Mouse (Mus musculus) kidney, adult 2 months (tissue): ENCODE data around the gene Thoc5. TPM values are rescaled to one million over a fixed set of nuclear protein-coding genes. Genes with fewer than 3 reads are reported as not detected.

Experiments used
- DNase-seq: peaks from one replicate; pipeline ENCODE4 v3.0.0; 2021
- H3K27ac ChIP-seq: fragments of 200-500 bp; 2 replicates; pipeline ENCODE4 v1.5.1; 2012; ENCODE audit warnings: low read depth, low read length, control low read depth, inconsistent platforms; ENCODE audit not compliant: insufficient read depth
- H3K27me3 ChIP-seq: fragments of 200-500 bp; replicated peaks from 2 replicates; pipeline ENCODE4 v1.6.1; 2012; ENCODE audit warnings: mild to moderate bottlenecking, moderate library complexity, low read length, inconsistent platforms; ENCODE audit not compliant: control insufficient read depth, insufficient read depth
- H3K36me3 ChIP-seq: fragments of 200-500 bp; 2 replicates; pipeline ENCODE4 v1.6.1; 2012; ENCODE audit warnings: mild to moderate bottlenecking, moderate library complexity, low read length, inconsistent platforms; ENCODE audit not compliant: control insufficient read depth, insufficient read depth
- H3K4me1 ChIP-seq: fragments of 200-500 bp; 2 replicates; pipeline ENCODE4 v1.6.1; 2011; ENCODE audit warnings: low read length; ENCODE audit not compliant: control insufficient read depth, insufficient read depth
- H3K4me3 ChIP-seq: fragments of 200-500 bp; 2 replicates; pipeline ENCODE4 v1.5.1; 2011; ENCODE audit warnings: mild to moderate bottlenecking, low read depth, low read length, control low read depth; ENCODE audit not compliant: insufficient read depth
- CTCF ChIP-seq: fragments of 200-500 bp; conservative IDR thresholded peaks from 2 replicates; pipeline ENCODE4 v1.5.1; 2011; ENCODE audit warnings: low read depth, mild to moderate bottlenecking, control low read depth, low read length, moderate library complexity, mixed read lengths; ENCODE audit not compliant: insufficient read depth, insufficient read length
- POLR2A ChIP-seq: fragments of 200-500 bp; IDR thresholded peaks from one replicate; pipeline ENCODE4 v1.6.1; 2011; ENCODE audit warnings: low read depth, low read length, control low read depth
- WGBS: fragments of 180-500 bp; shearing (Covaris S2); methylation state at CpG from one replicate; pipeline ENCODE4 v1.1.7; 2018; 5-methylcytosine and 5-hydroxymethylcytosine counted together
- polyA plus RNA-seq: library from polyadenylated mRNA; depleted of rRNA; stranded (reverse); fragments of >200 nt; gene quantifications from 2 replicates; pipeline ENCODE4 v1.2.3, GENCODE M21; 2012; rRNA removed

Gene Thoc5
- polyA plus RNA-seq, 1 experiment, result 17.7 TPM

- DNase-seq, result peak; percentile 78
- Histone ChIP-seq H3K4me1 (no peaks in the 10 kb centered on the region), H3K4me3 (no peak overlapping the region), H3K36me3 (no peaks in the 10 kb centered on the region), H3K27me3 (no peaks in the 10 kb centered on the region), H3K27ac (peak overlapping the region; percentile 53)
- TF ChIP-seq CTCF (no peak), POLR2A (no peak)
- 66% methylated on average over 11 of the region's 11 CpGs for WGBS
Observed at GRCm38 (mm10) chr11:4974376-4975122, 79.4 kb downstream of the Thoc5 start.

GRCm38 (mm10) chr11:4975623-4976022 lies 80.5 kb downstream of the Thoc5 start:
- H3K27me3 ChIP-seq, result no peaks in the 10 kb centered on the region
- no peaks in the 10 kb centered on the region for H3K4me1 ChIP-seq
- TF ChIP-seq POLR2A (no peak), CTCF (peak; percentile 89)
- DNase-seq, result peak; percentile 74
- no peaks in the 10 kb centered on the region for H3K36me3 ChIP-seq
- WGBS, result 9% methylated on average over 14 of the region's 14 CpGs
- no peak overlapping the region for H3K4me3 ChIP-seq
- no peak overlapping the region for H3K27ac ChIP-seq

Other genes starting within 250 kb of the Thoc5 start
- gene Uqcr10, start 191.0 kb upstream of the Thoc5 start, polyA plus RNA-seq, result 2,120 and 2,704 TPM in 2 replicates
- 62.6 and 65.1 TPM in 2 replicates for gene Zmat5, start 190.6 kb upstream of the Thoc5 start, polyA plus RNA-seq
- not detected in 2 replicates for gene Cabp7, start 148.5 kb upstream of the Thoc5 start, polyA plus RNA-seq
- 54.0 and 54.4 TPM in 2 replicates for gene Nf2, start 45.8 kb upstream of the Thoc5 start, polyA plus RNA-seq
- gene Nipsnap1, start 21.4 kb upstream of the Thoc5 start, polyA plus RNA-seq, result 140 and 164 TPM in 2 replicates
- 0.05 and 0.30 TPM in 2 replicates for gene Nefh, start 52.7 kb downstream of the Thoc5 start, polyA plus RNA-seq
- gene Ap1b1, start 91.5 kb downstream of the Thoc5 start, polyA plus RNA-seq, result 110 and 123 TPM in 2 replicates
- gene Rasl10a, start 162.8 kb downstream of the Thoc5 start, polyA plus RNA-seq, result 1.1 and 1.3 TPM in 2 replicates
- 40.2 and 48.3 TPM in 2 replicates for gene Gas2l1, start 170.0 kb downstream of the Thoc5 start, polyA plus RNA-seq
- gene Rhbdd3, start 203.6 kb downstream of the Thoc5 start, polyA plus RNA-seq, result 26.4 and 35.6 TPM in 2 replicates
- gene Ewsr1, start 203.9 kb downstream of the Thoc5 start, polyA plus RNA-seq, result 204 and 218 TPM in 2 replicates